9 mouse cellular contexts compared by ENCODE assay signal in the genomic region with DNA sequence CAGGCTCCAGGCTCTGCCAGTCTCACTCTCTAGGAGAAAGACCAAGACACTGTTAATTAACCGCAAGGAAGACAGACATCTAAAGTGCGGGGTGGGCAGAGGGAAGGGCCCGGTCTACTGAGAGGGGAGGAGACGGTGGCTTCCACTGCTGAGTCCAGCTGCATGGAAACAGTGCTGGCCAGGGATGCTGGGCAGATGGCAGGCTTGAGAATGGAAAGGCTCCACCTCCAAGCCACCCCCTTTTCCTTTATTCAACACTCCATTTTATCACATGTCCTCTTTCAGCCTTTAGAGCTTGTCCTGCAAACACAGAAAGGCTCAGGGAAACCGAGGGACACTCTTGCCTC.
DNase-seq lines count a peak whose midpoint lies in the region; ATAC-seq lines count a peak whose summit lies in the region.
"Had no signal": no experiment of that assay in that cellular context is flagged by ENCODE, and none has a peak within 500 bp of the region (broad histone marks: within the 10 kb centered on the region; RNA-seq: fewer than 3 reads in every experiment).

No protein-coding gene starts in this region.

- ATAC-seq in midbrain, embryonic 13.5 days, result peak; percentile 83
- ATAC-seq: lung, postnatal 0 days had no signal

- no peak overlapping the region for H3K4me2 ChIP-seq in midbrain, embryonic 13.5 days (replicated peaks)

- peak overlapping the region; percentile 87 for H3K27ac ChIP-seq in midbrain, embryonic 13.5 days

- no peaks in the 10 kb centered on the region for H3K9me3 ChIP-seq in midbrain, embryonic 13.5 days

- H3K36me3 ChIP-seq in midbrain, embryonic 13.5 days, result peaks cover 10% of the 10 kb centered on the region; the same call in 1 of the 2 replicates

- peaks cover 6% of the 10 kb centered on the region; the same call in 1 of the 2 replicates for H3K27me3 ChIP-seq in midbrain, embryonic 13.5 days

- 13% methylated on average over 5 of the region's 5 CpGs for WGBS in midbrain, embryonic 13.5 days

- peak; percentile 76 to 77 for DNase-seq in cerebellum, postnatal 10 days
- no peak for DNase-seq in cerebellum, adult 9-11 months
- DNase-seq in right cerebral cortex, postnatal 10 days (ENCODE audit: low spot score in 2 of 2), result peak; percentile 59 to 69
- DNase-seq in right cerebral cortex, adult 18-20 months, result no peak
- DNase-seq in kidney, postnatal 25 days, result no peak
- DNase-seq in kidney, postnatal 36 days, result no peak
- no peak for DNase-seq in thymus, postnatal 25 days

- peaks cover 28% of the 10 kb centered on the region for H3K4me1 ChIP-seq in midbrain, embryonic 13.5 days (replicated peaks)

- 0 out of 2 replicates have a peak overlapping the region, but pooled peaks have one; percentile 0 for H3K9ac ChIP-seq in midbrain, embryonic 13.5 days (replicated peaks)

- no peak overlapping the region for H3K4me3 ChIP-seq in midbrain, embryonic 13.5 days (replicated peaks)

Comparison
In these comparisons a context has a peak if more than half of its experiments do, and no peak if none do; other contexts are left out.
1. DNase-seq: peak in cerebellum, postnatal 10 days (2 of 2) and right cerebral cortex, postnatal 10 days (2 of 2); none in cerebellum, adult 9-11 months (single experiment), right cerebral cortex, adult 18-20 months (single experiment), kidney, postnatal 25 days (0 of 2), kidney, postnatal 36 days (0 of 2) and thymus, postnatal 25 days (single experiment).